Mouse (Mus musculus) ovary, adult 18-20 months (tissue): Measurements from ENCODE around the gene Zfp423.

Experiments used
- DNase-seq: peaks from one replicate; pipeline ENCODE4 v3.0.0; 2022; ENCODE audit warnings: low spot score, mixed read lengths

The Zfp423 gene

DNA sequence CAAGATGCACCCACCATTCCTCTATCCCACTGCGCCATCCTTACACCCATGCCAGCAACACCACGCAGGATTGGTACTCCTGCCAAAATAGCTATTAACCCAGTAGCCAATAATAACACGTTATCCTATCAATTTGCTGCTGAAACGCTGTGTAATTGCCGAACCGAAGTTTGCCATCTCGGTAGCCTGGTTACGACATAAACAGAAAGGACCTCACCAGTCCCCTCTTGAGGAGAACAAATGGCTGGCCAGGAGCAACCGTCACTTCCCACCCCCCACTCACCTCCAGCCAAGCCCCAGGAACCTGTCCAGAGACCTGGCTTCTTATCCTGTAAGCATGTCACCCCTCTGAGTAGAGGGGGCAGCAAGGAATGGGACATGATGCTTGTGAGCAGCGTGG is 156.0 kb downstream of the Zfp423 start:
- no peak for DNase-seq

DNA sequence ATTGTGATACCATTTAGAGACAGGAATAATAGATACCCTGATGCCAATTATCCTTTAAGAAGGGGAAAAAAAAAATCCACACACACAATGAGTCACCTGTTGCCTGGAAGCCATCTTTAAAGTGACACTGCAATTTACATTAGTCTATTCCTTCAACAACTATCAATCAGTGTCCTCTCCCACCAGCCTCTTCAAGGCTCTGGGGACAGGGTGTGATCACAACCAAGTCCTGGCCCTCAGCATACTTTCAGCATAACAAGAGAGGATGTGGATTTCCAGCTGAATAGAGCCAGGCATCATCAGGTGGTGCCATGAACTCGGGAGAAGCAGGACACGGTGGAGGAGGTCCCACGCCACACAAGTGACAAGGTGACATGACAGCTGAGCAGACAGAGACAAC is 156.8 kb downstream of the Zfp423 start:
- no peak for DNase-seq

DNA sequence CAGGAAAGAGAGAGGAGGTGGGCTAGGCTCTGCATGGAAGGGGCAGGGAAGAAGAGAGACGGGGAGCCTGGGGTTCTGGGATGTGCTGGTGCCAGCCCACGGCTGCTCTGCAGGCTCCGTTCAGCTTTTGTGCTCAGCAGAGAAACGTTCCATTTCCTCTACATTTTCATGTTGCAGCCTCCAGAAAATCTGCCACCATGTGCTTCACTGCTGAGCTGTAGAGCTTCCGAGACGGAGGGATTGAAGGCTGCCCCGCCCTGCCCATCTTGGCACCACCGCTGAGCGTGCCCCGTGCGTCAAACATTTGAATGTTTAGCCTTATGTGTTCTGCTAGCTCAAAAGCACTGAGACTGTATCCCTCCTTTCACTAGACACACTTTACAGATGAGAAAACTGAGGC is 159.3 kb downstream of the Zfp423 start:
- no peak for DNase-seq

DNA sequence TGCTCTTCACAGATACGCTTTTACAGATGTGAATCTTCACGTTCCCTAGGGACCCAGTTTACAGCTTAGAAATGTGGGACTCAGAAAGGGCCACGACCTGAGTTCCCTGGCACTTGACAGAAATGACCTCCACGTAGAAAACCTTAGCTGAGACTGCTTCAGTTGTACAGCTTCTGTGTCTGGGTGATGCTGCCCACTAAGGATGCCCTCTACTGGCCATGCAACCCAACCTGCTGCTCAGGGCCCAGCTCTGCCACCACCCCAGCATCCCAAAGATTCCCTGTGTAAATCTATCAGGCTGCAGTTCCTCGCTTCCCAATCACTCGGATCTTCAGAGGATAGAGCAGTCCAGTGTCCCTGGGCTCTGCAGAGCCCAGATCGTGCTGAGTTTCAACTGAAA is 163.2 kb downstream of the Zfp423 start:
- no peak for DNase-seq

DNA sequence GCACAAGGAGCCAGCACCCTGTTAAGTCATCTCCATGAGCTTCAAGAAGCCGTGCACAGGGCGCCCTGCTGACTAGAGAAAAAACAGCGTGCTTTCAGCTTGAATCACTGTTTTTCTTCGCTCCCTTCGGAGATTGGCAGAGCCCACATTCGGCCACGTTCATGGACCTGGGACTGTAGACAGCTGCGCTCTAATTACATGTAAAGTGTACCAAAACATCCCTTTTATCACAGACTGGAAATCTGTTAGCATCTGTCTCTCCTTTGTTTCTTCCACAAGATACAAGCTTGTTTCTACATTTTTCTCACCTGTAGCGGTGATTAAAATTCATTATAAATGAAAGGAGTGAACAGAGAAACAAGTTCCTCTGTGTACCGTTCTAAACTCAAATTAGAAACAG is 164.8 kb downstream of the Zfp423 start:
- no peak for DNase-seq

DNA sequence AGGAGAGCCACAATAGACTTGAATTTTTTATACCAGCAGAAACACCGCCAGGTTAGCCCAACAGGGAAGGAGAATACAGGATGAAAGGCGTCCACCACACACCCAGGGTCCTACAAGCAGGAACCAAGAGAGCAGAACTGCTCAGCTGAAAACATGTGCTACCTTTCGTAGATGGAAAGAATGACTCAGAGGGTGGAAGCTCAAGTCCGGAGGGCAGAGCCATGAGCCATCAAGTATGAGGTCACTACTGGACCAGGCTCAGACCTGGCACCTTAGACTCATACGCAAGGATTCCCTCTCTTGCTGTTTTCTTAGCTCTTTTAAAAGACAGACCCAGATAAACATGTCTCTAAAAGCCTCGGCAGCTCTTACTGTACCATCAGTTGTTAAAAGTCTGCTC is 168.3 kb downstream of the Zfp423 start:
- DNase-seq = no peak

- no peak for DNase-seq
Measured at GRCm38 (mm10) chr8:87784641-87785439, 174.6 kb downstream of the Zfp423 start.

- no peak for DNase-seq
Measured at GRCm38 (mm10) chr8:87784227-87784626, 175.2 kb downstream of the Zfp423 start.

DNA sequence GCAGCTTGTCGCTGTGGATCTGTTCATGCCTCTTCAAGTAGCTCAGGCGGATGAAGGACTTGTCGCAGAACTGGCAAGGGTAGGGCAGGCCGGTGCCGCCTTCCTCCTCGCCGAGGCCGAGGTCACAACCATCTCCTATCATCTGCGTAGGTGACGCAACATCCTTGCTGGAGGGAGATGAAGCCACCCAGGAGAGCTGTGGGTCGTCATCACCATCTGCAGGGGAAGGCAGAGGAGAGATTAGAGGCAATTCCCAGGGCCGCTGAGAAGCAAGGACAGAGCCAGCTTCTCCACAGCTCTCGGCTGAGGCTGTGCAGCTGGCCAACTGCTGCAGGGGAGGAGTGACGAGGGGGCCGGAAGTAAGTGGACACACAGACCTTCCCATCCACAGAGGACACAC is 176.2 kb downstream of the Zfp423 start:
- peak; percentile 53 for DNase-seq

- DNase-seq = no peak
Measured at GRCm38 (mm10) chr8:87777586-87777985, 181.8 kb downstream of the Zfp423 start.

- no peak for DNase-seq
Measured at GRCm38 (mm10) chr8:87775889-87776288, 183.5 kb downstream of the Zfp423 start.

- no peak for DNase-seq
Measured at GRCm38 (mm10) chr8:87774966-87775365, 184.4 kb downstream of the Zfp423 start.

DNA sequence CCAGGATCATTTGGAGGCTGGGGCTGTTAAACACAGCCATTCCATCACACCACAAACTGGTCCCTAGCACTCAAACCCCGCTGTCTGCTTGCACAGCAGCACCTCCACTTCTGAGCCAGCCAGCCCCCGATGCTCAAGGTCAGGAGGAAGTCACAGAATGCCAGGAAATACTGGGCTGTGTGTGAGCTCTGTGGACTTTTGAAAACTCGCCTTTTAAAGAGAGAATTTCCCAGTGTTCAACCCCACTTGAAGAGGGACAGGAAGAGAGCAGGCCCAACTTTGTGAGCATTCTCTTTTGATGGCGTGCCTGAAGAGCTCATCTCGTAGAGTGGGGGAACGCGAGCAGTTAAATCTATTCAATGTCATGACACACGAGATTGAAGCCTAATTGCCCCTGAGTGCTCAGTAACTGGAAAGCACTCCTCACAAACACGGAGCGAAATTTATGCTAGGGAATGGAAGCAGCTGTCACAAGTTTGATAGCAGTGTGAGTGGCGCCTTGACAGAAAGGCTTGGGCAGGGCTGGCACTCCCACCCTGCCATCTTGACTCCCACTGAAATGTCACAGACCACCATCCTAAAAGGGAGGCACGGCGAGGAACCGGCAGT is 186.4 kb downstream of the Zfp423 start:
- no peak for DNase-seq

- DNase-seq = no peak
Measured at GRCm38 (mm10) chr8:87767882-87768281, 191.5 kb downstream of the Zfp423 start.

DNA sequence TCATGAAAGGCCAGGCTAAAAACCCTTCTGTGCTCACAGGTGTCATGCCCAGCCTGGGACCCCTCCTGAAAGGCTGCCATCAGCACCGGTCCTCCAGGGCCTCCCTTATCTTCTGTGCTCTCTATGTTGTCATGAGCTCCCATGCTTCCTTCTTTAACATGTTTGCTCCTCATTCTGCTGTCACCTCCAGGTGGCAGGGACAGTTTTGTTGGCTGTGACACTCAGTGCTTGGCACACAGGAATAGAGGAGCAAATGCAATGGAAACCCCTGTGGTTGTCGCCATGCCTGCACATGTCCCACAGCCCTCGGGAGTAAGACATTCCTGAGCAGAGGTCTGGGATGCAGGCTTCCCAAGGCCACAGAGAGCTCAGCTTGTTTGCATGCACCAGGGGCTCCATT is 194.1 kb downstream of the Zfp423 start:
- no peak for DNase-seq

DNA sequence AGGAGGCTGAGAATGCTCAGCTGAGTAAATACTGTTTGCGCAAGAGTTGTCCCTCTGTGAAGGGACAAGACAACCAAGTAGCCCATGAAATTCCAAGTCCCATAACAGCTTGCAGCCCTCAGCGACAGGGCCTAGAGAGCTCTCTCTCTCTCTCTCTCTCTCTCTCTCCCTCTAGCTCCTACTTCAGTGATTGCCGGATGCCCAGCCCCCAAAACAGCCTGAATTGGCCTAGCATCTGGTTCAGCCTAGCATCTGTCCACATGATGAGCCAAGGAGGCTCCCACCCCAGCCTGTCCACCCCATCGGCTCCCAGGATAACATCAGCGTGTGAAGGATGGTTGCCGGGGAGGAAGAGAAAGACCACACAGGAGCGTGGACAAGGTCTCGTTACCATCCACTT is 200.6 kb downstream of the Zfp423 start:
- DNase-seq = no peak

- DNase-seq = no peak
Measured at GRCm38 (mm10) chr8:87754853-87755252, 204.5 kb downstream of the Zfp423 start.

GRCm38 (mm10) chr8:87753636-87754035 is 205.8 kb downstream of the Zfp423 start:
- DNase-seq = peak; percentile 32

GRCm38 (mm10) chr8:87753148-87753547 is 206.2 kb downstream of the Zfp423 start:
- no peak for DNase-seq

DNA sequence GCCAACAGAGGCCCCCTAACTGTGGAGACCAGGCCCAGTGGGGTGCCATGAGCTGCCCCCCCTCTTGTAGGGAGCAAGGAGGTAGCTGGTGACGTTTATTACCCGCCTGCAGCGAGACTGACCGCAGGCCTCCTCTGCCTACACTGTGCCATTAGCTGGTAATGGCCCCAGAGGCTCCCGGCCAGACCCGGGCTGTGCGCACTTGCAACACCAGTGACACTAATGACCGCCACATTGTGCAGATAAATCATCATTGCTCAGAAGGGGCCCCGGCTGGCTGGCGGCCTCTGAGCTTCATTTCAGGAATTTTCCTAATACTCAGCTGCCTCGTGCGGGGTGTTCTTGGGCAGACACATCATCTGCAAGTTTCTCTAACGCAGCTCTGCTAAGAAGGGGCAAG is 206.7 kb downstream of the Zfp423 start:
- DNase-seq = no peak

DNA sequence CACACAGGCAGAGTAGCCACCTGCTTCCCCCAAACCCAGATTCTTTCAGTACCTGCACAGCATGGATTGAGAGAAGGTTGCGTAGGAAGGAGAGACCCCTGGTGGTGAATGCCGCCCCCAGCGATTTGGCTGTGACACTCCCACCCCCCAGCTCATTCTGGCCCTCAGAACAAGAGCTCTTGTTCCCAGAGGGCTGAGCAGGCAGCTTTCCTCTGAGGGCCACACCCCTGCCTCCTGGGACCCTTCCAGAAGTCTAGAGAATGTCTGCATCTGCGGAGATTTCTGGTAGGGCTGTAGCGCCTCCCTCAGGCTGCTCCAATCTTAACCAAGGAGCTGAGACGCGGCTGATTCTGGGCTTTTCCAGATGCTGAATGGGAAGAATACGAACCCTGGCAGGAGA is 211.8 kb downstream of the Zfp423 start:
- no peak for DNase-seq

DNA sequence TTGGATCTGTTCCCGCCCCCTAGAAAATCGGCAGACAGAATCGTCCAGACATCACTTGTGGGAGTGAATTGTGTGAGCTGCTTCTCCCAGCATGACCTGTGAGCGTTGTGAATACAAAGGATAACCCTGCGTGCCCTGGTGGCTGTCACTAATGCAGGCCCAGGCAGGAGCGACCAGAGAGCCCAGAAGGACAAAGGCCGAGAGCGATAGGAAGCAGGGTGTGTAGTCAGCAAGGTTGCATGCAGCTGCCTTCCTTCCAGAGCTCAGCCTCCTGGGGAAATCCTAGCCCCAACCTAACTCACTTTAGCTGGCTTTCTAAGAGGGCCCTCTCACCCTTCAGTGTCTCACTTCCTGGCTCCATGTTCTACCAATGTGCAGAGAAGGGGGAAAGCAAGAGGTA is 212.3 kb downstream of the Zfp423 start:
- DNase-seq = no peak

- no peak for DNase-seq
Measured at GRCm38 (mm10) chr8:87746072-87746471, 213.3 kb downstream of the Zfp423 start.

GRCm38 (mm10) chr8:87745125-87745698 is 214.2 kb downstream of the Zfp423 start:
- no peak for DNase-seq
